Mouse (Mus musculus) kidney, postnatal 25 days (tissue): ENCODE data around the gene Espn.

ENCODE experiments used
- DNase-seq, 2 experiments: peaks; one replicate each; pipeline ENCODE4 v3.0.0; 2021; ENCODE audit warnings: mixed read lengths in 2 of 2

The Espn gene

GRCm38 (mm10) chr4:152178344-152178864 lies 26.2 kb upstream of the Espn start:
- peak; percentile 27 to 65 for DNase-seq

DNA sequence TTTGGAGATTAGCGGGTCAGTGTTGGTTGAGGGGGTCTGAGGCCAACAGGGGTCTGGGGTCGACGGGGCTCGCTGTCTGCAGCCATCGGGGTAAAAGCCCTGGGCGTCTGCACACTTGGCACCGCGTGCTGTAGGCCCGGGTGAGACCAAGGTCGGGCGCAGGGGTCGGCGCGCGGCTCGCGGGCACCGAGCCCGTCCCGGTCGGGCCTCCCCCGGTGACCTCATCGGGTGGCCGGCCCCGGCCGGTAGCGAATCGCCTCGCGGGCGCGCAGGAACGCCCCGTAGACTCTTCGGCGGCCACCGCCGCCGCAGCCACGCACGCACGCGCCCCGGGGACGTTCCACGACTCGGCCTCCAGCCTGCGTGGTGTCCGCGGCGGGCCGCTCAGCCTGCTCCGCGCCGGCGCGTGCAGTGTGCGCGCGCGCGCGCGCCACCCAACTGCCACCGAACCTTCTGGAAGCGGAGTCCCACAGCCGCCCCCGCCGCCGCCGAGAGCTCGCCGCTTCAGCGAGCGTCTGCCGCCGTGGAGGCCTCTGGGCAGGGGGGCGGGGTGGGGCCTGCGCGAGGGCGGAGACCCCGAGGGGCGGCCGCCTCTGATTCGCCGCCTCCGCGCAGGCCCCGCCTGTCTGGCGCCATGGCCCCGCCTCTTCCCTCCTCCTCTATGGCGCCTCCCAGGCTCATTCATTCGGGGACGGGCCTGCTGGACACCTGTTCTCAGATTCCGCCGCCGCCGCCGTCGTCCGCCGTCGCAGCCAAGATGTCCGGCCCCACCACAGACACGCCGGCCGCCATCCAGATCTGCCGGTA lies 25.6 kb upstream of the Espn start, which contains the start of gene Acot7:
Gene Acot7 (plus strand): TSS at position 598 of the 807 bp plus-strand sequence.
- peak; percentile 93 to 95 for DNase-seq

GRCm38 (mm10) chr4:152177174-152177536 lies 25.0 kb upstream of the Espn start:
- no peak for DNase-seq

- DNase-seq: no peak
Observed at GRCm38 (mm10) chr4:152176638-152177037, 24.5 kb upstream of the Espn start.

DNA sequence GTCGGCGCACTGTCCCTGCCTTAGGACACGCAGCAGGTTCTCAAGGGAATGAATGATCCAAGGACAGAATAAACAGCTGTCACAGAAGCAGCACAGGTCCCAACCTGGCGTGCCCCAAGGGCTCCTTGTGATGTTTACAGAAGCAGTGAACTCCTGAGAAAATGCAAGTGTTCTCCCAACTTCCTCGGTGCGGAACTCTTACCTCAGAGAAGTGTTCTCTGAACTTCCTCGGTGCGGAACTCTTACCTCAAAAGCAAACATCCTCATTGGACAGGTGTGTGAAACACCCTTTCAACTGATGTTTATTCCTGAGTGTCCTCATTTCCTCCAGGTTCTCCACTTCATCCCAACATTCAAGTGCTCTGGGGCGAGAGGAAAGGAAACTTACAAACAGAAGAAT lies 21.8 kb upstream of the Espn start:
- no peak for DNase-seq

- DNase-seq: peak; percentile 78 to 89
Observed at GRCm38 (mm10) chr4:152173041-152173440, 20.9 kb upstream of the Espn start.

- no peak for DNase-seq
Observed at GRCm38 (mm10) chr4:152171543-152171942, 19.4 kb upstream of the Espn start.

- DNase-seq: no peak
Observed at GRCm38 (mm10) chr4:152170286-152170685, 18.1 kb upstream of the Espn start.

- no peak for DNase-seq
Observed at GRCm38 (mm10) chr4:152169103-152169502, 16.9 kb upstream of the Espn start.

GRCm38 (mm10) chr4:152168052-152168451 lies 15.9 kb upstream of the Espn start:
- no peak for DNase-seq

- peak; percentile 73 to 83 for DNase-seq
Observed at GRCm38 (mm10) chr4:152165036-152165931, 13.1 kb upstream of the Espn start.

DNA sequence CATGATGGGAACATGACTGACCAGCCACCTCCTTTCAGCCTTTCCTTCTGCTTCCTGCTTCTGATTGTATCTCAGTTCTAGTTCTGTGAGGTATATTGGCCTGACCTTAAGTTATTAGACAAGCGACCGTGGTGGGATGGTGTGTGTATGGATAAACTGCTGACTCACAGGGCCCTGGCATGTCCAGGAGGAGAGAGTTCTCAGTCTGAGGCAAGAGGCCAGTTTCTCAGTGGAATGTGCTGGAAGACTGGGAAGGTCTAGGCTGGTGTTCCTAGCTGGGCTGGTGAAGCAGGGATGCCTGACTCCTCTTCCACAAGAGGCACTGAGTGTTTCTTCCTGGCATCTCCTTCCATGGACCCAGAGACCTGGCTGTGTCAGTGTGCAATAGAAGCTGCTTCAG lies 10.6 kb upstream of the Espn start:
- peak in 1 of 2 experiments; percentile 57 for DNase-seq

GRCm38 (mm10) chr4:152161601-152162000 lies 9.4 kb upstream of the Espn start:
- peak; percentile 59 to 80 for DNase-seq

DNA sequence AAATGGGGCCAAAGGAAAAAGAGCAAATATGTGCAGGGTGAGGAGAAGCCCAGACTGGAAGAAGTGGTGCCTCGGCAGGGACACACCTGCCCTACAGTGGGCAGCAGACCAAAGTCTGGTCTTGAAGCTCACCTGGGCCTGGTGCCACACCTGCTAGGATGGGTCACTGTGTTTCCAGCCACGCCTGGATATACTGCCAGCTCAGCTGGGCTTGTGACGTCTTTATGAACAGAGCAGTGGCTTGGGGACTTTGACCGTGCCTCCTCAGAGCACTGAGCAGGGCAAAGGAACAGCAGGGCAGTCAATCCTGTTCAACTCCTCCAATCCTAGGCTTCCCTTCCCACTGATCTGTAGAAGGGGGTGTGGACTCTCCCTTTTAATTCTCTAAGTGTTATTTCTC lies 8.6 kb upstream of the Espn start:
- DNase-seq: peak; percentile 74 to 90

- peak; percentile 31 to 62 for DNase-seq
Observed at GRCm38 (mm10) chr4:152159285-152159678, 7.1 kb upstream of the Espn start.

DNA sequence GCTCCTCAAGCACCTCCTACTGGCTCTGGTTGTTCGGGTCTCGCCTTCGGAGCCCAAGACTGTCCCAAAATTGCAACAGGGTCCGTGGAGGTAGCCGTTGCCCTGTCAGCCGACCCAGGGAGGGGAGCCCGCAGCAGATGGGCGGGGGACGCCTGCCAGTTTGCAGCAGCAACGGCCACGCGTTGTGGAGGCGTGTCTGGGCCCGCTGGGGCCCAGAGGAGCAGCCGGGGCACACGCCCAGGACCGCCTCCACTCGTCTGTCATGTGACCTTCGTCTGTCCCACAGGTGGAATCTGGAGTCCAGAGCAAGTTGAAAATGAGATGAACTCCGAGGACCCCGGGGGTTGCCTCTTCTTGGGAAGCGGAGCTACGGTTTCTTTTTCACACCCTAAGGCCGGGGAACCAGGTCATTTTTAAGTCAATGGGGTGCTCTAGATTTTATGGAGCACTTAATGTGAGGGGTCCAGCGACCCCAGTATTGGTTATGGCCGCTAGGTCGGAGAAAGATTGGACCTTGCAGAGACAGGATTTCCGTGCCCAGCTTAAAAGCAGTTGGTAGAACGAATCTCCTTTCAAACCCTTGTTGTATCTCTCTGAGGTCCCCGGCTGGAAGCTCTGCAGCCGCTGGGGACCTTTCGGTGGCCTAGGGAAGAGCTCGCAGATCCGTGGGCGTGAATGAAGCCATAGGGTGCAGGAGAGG lies 6.6 kb upstream of the Espn start, which contains the start of gene Hes2:
Gene Hes2 (plus strand): TSS at position 283 of the 700 bp plus-strand sequence.
- DNase-seq: peak; percentile 53 to 74

DNA sequence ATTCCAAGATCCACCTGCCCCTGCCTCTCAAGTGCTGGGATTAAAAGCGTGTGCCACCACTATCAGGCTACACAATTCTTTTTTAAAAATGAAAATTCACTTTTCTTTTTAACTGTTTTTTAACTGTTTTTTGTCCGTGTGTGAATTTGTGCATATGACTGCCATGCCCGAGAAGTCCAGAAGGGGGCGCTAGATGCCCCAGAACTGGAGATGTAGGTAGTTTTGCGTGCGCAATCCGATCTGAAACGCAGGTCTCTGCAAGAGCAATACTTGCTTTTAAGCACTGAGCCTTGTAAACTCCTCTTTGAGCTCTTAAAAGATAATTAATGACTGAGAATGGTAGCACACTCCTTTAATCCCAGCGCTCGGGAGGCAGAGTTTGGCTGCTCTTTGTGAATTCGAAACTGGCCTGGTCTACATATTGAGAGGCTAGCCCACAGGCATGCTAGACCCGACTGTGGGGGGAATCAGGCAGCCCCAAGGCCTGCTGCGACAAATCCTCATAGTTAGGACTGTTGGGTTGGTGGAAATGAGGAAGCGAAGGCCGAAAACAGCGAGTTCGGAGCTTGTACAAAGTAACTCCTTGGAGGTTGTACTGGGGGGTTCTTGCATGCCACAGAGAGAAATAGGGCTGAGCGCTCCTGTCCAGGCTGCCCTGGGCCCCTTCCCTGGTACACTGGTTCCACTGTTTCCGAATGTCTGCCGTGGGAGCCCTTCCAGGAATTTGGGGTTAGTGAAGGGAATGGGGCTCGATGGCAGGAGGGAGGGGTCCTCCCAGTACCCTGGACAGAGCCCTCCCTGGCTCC lies 5.8 kb upstream of the Espn start:
- peak in 1 of 2 experiments; percentile 64 for DNase-seq

DNA sequence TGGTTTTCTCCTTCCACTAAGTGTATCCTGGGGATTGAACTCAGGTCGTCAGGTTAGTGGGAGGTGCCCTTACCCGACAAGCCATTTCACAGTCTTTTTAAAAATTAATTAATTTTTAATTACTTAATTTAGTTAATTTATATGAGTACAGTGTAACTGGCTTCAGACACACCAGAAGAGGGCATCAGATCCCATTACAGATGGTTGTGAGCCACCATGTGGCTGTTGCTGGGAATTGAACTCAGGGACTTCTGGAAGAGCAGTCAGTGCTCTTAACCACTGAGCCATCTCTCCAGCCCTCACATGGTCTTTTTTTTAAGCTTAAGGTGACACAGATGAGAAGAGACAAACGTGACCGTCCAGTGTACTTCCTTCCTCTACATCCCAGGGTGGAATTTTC lies 2.8 kb upstream of the Espn start:
- no peak for DNase-seq

DNA sequence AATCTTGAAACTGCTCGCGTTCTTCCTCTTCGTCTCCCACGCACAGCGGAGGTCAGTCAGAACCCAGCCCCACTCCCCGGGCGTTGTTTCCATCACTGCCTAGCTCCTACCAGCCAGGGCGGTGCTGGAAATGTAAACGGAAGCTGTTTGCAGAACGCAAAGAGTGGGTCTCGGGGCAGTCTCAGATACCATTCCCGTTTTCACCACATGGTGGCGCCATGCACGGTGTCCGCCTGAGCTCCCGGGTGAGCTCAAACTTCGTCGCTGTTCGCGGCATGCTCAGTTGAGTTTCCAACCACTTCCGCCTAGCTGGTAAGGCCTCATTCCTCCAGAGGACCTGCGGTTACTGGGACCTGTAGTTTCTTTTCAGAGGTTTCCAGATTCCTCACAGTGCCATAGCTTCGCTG lies 1.6 kb upstream of the Espn start:
- peak; percentile 86 to 90 for DNase-seq

GRCm38 (mm10) chr4:152151451-152151965 lies 663 bp downstream of the Espn start:
- no peak for DNase-seq

GRCm38 (mm10) chr4:152150546-152150945 lies 1.6 kb downstream of the Espn start:
- DNase-seq: no peak
